In the genomic region with DNA sequence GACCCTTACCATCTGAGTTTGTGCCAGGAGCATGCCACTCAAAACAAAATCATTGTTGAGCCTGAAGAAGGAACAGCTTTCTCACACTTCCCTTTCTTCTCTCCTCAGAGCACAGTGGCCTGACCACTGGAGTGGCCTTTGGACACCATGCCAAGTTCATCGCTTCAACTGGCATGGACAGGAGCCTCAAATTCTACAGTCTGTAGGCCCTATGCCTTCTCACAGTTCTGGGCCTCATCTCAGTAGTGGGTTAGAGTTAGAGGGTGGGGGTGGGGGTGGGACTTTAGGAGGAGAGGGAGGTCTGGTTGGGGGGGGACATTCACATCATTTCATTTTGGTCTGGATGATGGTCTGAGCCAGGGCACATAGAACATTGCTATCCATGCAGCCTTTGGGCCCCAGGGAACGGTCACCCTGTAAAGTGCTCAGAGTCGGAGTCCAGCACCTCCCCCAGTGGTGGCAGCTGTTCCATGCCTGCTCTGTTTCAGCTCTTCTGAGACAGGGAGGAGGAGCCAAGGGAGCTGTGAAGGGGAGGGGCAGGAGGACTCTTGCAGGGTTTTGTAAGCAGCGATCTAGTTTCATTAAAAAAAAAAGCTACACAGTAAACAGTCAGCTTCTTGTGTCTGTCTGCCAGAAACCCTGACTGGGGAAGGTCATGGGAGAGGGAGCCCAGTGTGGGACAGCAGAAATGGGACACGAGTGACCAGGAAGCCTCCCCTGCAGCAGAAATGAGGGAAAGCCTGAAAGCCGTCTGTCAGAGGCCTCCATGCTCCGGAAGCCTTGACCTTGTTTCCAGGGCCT, we compare ENCODE assay signal across 8 mouse cellular contexts. TPM values are rescaled to one million over a fixed set of nuclear protein-coding genes. Genes with fewer than 3 reads are reported as not detected.
A peak's percentile ranks its signal among the peaks of the same experiment; 100 is the strongest.
DNase-seq lines count a peak whose midpoint lies in the region; ATAC-seq lines count a peak whose summit lies in the region.

No protein-coding gene starts in this region.

- H3K4me2 ChIP-seq in forebrain, embryonic 12.5 days = no peak overlapping the region
- H3K4me2 ChIP-seq in forebrain, embryonic 15.5 days (replicated peaks) = no peak overlapping the region
- no peak overlapping the region for H3K4me2 ChIP-seq in kidney, embryonic 14.5 days (replicated peaks; ENCODE audit: low read depth, low read length)
- no peak overlapping the region for H3K4me2 ChIP-seq in limb, embryonic 15.5 days

- 71% methylated on average over 7 of the region's 7 CpGs for WGBS in forebrain, embryonic 12.5 days
- WGBS in forebrain, embryonic 15.5 days = 67% methylated on average over 7 of the region's 7 CpGs
- 35% methylated on average over 7 of the region's 7 CpGs for WGBS in kidney, embryonic 14.5 days
- 45% methylated on average over 7 of the region's 7 CpGs for WGBS in limb, embryonic 15.5 days

- H3K4me3 ChIP-seq in forebrain, embryonic 12.5 days (replicated peaks) = no peak overlapping the region
- H3K4me3 ChIP-seq in forebrain, embryonic 15.5 days = no peak overlapping the region
- no peak overlapping the region for H3K4me3 ChIP-seq in kidney, embryonic 14.5 days (ENCODE audit: low read length)
- H3K4me3 ChIP-seq in limb, embryonic 15.5 days = no peak overlapping the region

- no peaks in the 10 kb centered on the region for H3K9me3 ChIP-seq in forebrain, embryonic 12.5 days
- no peaks in the 10 kb centered on the region for H3K9me3 ChIP-seq in forebrain, embryonic 15.5 days
- no peaks in the 10 kb centered on the region for H3K9me3 ChIP-seq in kidney, embryonic 14.5 days (ENCODE audit: control insufficient read depth, low read length)
- H3K9me3 ChIP-seq in limb, embryonic 15.5 days = no peaks in the 10 kb centered on the region

- peaks cover 78% of the 10 kb centered on the region for H3K36me3 ChIP-seq in forebrain, embryonic 12.5 days (replicated peaks)
- H3K36me3 ChIP-seq in forebrain, embryonic 15.5 days = peaks cover 68% of the 10 kb centered on the region
- peaks cover 75% of the 10 kb centered on the region for H3K36me3 ChIP-seq in kidney, embryonic 14.5 days (ENCODE audit: control insufficient read depth, insufficient read depth, low read length)
- H3K36me3 ChIP-seq in limb, embryonic 15.5 days = peaks cover 67% of the 10 kb centered on the region

- DNase-seq in adrenal gland, postnatal 36 days = peak; percentile 86 to 89
- DNase-seq in heart, adult 8-10 months (ENCODE audit: low spot score) = peak; percentile 76
- DNase-seq in ovary, postnatal 14 days (ENCODE audit: low spot score) = peak; percentile 30

- no peaks in the 10 kb centered on the region for H3K27me3 ChIP-seq in forebrain, embryonic 12.5 days
- H3K27me3 ChIP-seq in forebrain, embryonic 15.5 days = no peaks in the 10 kb centered on the region
- H3K27me3 ChIP-seq in kidney, embryonic 14.5 days (ENCODE audit: control insufficient read depth, insufficient read depth, low read length) = no peaks in the 10 kb centered on the region
- no peaks in the 10 kb centered on the region for H3K27me3 ChIP-seq in limb, embryonic 15.5 days

- no peaks in the 10 kb centered on the region for H3K4me1 ChIP-seq in forebrain, embryonic 12.5 days
- H3K4me1 ChIP-seq in forebrain, embryonic 15.5 days = no peaks in the 10 kb centered on the region
- H3K4me1 ChIP-seq in kidney, embryonic 14.5 days (ENCODE audit: control insufficient read depth, insufficient read depth, low read length) = peaks cover 9% of the 10 kb centered on the region; the same call in 1 of the 2 replicates
- peaks cover 19% of the 10 kb centered on the region for H3K4me1 ChIP-seq in limb, embryonic 15.5 days

- H3K9ac ChIP-seq in forebrain, embryonic 12.5 days = no peak overlapping the region
- H3K9ac ChIP-seq in forebrain, embryonic 15.5 days (replicated peaks) = no peak overlapping the region
- H3K9ac ChIP-seq in kidney, embryonic 14.5 days (ENCODE audit: low read depth, low read length) = no peak overlapping the region
- H3K9ac ChIP-seq in limb, embryonic 15.5 days = no peak overlapping the region

- ATAC-seq in forebrain, embryonic 12.5 days (ENCODE audit: low FRiP score) = 0 out of 2 replicates have a peak, but pooled peaks have one; percentile 39
- ATAC-seq in forebrain, embryonic 15.5 days (replicated peaks) = no peak; the same call in 1 of the 2 replicates
- ATAC-seq in kidney, embryonic 14.5 days (ENCODE audit: low FRiP score, low TSS enrichment) = peak; percentile 88; the same call in 1 of the 2 replicates
- peak; percentile 69 for ATAC-seq in limb, embryonic 15.5 days (ENCODE audit: insufficient number of reproducible peaks, low FRiP score, low TSS enrichment, low read depth)
- no peak for ATAC-seq in megakaryocyte, adult 5-6 weeks (ENCODE audit: poor library complexity, severe bottlenecking)

- 0 out of 2 replicates have a peak overlapping the region, but pooled peaks have one; percentile 5 for H3K27ac ChIP-seq in forebrain, embryonic 12.5 days
- no peak overlapping the region for H3K27ac ChIP-seq in forebrain, embryonic 15.5 days (replicated peaks)
- H3K27ac ChIP-seq in kidney, embryonic 14.5 days (ENCODE audit: low read depth, low read length) = peak overlapping the region; percentile 84
- H3K27ac ChIP-seq in limb, embryonic 15.5 days = peak overlapping the region; percentile 61

RNA-seq across cellular contexts. Expression of gene Prpf19, which starts 10.1 kb away (rescaled TPM):
- polyA plus RNA-seq in forebrain, embryonic 12.5 days (2016; fragmentation: Nextera tagmentation; extraction: Ambion mirVana) = 43.3 and 49.6 TPM in 2 replicates
- polyA plus RNA-seq in forebrain, embryonic 15.5 days (2015; fragmentation: Nextera tagmentation; extraction: Ambion mirVana) = 42.2 and 52.4 TPM in 2 replicates
- total RNA-seq in adrenal gland, postnatal 36 days (2021) = 100 to 1,000 TPM; 122 to 188 TPM
- total RNA-seq in heart, adult 8-10 months (2022) = 100 to 1,000 TPM; 259 to 280 (median 264) TPM
- 61.0 and 75.7 TPM in 2 replicates for polyA plus RNA-seq in kidney, embryonic 14.5 days (2014; fragmentation: Nextera tagmentation; extraction: Ambion mirVana)
- polyA plus RNA-seq in limb, embryonic 15.5 days (2015; fragmentation: Nextera tagmentation; extraction: Ambion mirVana) = 35.7 and 40.6 TPM in 2 replicates
- total RNA-seq in megakaryocyte, adult 5-6 weeks (2015) = 34.1 and 36.1 TPM in 2 replicates
- total RNA-seq in megakaryocyte, adult 5-6 weeks (2017) = 69.0 and 76.2 TPM in 2 replicates

RNA-seq across cellular contexts. Expression of gene Zp1, which starts 15.3 kb away (rescaled TPM):
- not detected in 2 replicates for polyA plus RNA-seq in forebrain, embryonic 12.5 days (2016; fragmentation: Nextera tagmentation; extraction: Ambion mirVana)
- polyA plus RNA-seq in forebrain, embryonic 15.5 days (2015; fragmentation: Nextera tagmentation; extraction: Ambion mirVana) = 0.22 and 0.33 TPM in 2 replicates
- total RNA-seq in adrenal gland, postnatal 36 days (2021) = not detected
- total RNA-seq in heart, adult 8-10 months (2022) = not detected
- polyA plus RNA-seq in kidney, embryonic 14.5 days (2014; fragmentation: Nextera tagmentation; extraction: Ambion mirVana) = not detected in 2 replicates
- not detected in 2 replicates for polyA plus RNA-seq in limb, embryonic 15.5 days (2015; fragmentation: Nextera tagmentation; extraction: Ambion mirVana)
- total RNA-seq in megakaryocyte, adult 5-6 weeks (2015) = not detected in 2 replicates
- not detected in 2 replicates for total RNA-seq in megakaryocyte, adult 5-6 weeks (2017)

RNA-seq across cellular contexts. Expression of gene Tmem109, which starts 23.3 kb away (rescaled TPM):
- polyA plus RNA-seq in forebrain, embryonic 12.5 days (2016; fragmentation: Nextera tagmentation; extraction: Ambion mirVana) = 35.6 and 36.6 TPM in 2 replicates
- polyA plus RNA-seq in forebrain, embryonic 15.5 days (2015; fragmentation: Nextera tagmentation; extraction: Ambion mirVana) = 39.9 and 40.2 TPM in 2 replicates
- total RNA-seq in adrenal gland, postnatal 36 days (2021) = 100 to 1,000 TPM; 132 to 167 TPM
- 100 to 1,000 TPM; 103 to 117 (median 104) TPM for total RNA-seq in heart, adult 8-10 months (2022)
- 87.6 and 90.9 TPM in 2 replicates for polyA plus RNA-seq in kidney, embryonic 14.5 days (2014; fragmentation: Nextera tagmentation; extraction: Ambion mirVana)
- polyA plus RNA-seq in limb, embryonic 15.5 days (2015; fragmentation: Nextera tagmentation; extraction: Ambion mirVana) = 138 and 163 TPM in 2 replicates
- total RNA-seq in megakaryocyte, adult 5-6 weeks (2015) = 76.9 and 81.2 TPM in 2 replicates
- total RNA-seq in megakaryocyte, adult 5-6 weeks (2017) = 74.7 and 80.9 TPM in 2 replicates

RNA-seq across cellular contexts. Expression of gene Ptgdr2, which starts 31.8 kb away (rescaled TPM):
- polyA plus RNA-seq in forebrain, embryonic 12.5 days (2016; fragmentation: Nextera tagmentation; extraction: Ambion mirVana) = 0.08 TPM in 1 of 2 replicates, not detected in the other
- 0.06 and 0.20 TPM in 2 replicates for polyA plus RNA-seq in forebrain, embryonic 15.5 days (2015; fragmentation: Nextera tagmentation; extraction: Ambion mirVana)
- not detected for total RNA-seq in adrenal gland, postnatal 36 days (2021)
- under 1 TPM in 1 of 4 experiments, not detected in 3; 0.19 TPM for total RNA-seq in heart, adult 8-10 months (2022)
- polyA plus RNA-seq in kidney, embryonic 14.5 days (2014; fragmentation: Nextera tagmentation; extraction: Ambion mirVana) = not detected in 2 replicates
- 0.09 TPM in 1 of 2 replicates, not detected in the other for polyA plus RNA-seq in limb, embryonic 15.5 days (2015; fragmentation: Nextera tagmentation; extraction: Ambion mirVana)
- total RNA-seq in megakaryocyte, adult 5-6 weeks (2015) = 0.21 TPM in 1 of 2 replicates, not detected in the other
- total RNA-seq in megakaryocyte, adult 5-6 weeks (2017) = 0.07 and 0.20 TPM in 2 replicates

RNA-seq across cellular contexts. Expression of gene Tmem132a, which starts 35.4 kb away (rescaled TPM):
- polyA plus RNA-seq in forebrain, embryonic 12.5 days (2016; fragmentation: Nextera tagmentation; extraction: Ambion mirVana) = 115 and 126 TPM in 2 replicates
- 166 and 173 TPM in 2 replicates for polyA plus RNA-seq in forebrain, embryonic 15.5 days (2015; fragmentation: Nextera tagmentation; extraction: Ambion mirVana)
- total RNA-seq in adrenal gland, postnatal 36 days (2021) = 10 to 100 TPM; 34.5 to 36.1 TPM
- total RNA-seq in heart, adult 8-10 months (2022) = 10 to 100 TPM in 3 of 4 experiments, 1 to 10 TPM in 1; 9.2 to 11.3 (median 10.9) TPM
- polyA plus RNA-seq in kidney, embryonic 14.5 days (2014; fragmentation: Nextera tagmentation; extraction: Ambion mirVana) = 65.2 and 71.5 TPM in 2 replicates
- 65.2 and 67.4 TPM in 2 replicates for polyA plus RNA-seq in limb, embryonic 15.5 days (2015; fragmentation: Nextera tagmentation; extraction: Ambion mirVana)
- total RNA-seq in megakaryocyte, adult 5-6 weeks (2015) = 0.11 and 0.21 TPM in 2 replicates
- 0.33 and 0.70 TPM in 2 replicates for total RNA-seq in megakaryocyte, adult 5-6 weeks (2017)

Comparison
In these comparisons a context has a peak if more than half of its experiments do, and no peak if none do; other contexts are left out.
1. ATAC-seq: peak in forebrain, embryonic 12.5 days (single experiment), kidney, embryonic 14.5 days (single experiment) and limb, embryonic 15.5 days (single experiment); none in forebrain, embryonic 15.5 days (single experiment) and megakaryocyte, adult 5-6 weeks (single experiment).
2. DNase-seq: peak in every context shown above with its lines; median percentile 88 in adrenal gland, postnatal 36 days; 76 in heart, adult 8-10 months; 30 in ovary, postnatal 14 days.